Mouse (Mus musculus) liver, embryonic 12.5 days (tissue): Measurements from ENCODE around the gene Cyp19a1. TPM values are rescaled to one million over a fixed set of nuclear protein-coding genes. Genes with fewer than 3 reads are reported as not detected.

Source experiments
- ATAC-seq: fragments of 200-750 bp; cut with Nextera tagmentation; 2 replicates; pipeline ENCODE4 v1.8.0; 2017; ENCODE audit warnings: moderate number of reproducible peaks, mild to moderate bottlenecking, moderate library complexity
- H3K27ac ChIP-seq: fragments of 300-500 bp; sonication (generic); 2 replicates; pipeline ENCODE4 v1.5.1; 2016; ENCODE audit warnings: mild to moderate bottlenecking
- H3K27me3 ChIP-seq: fragments of 300-500 bp; sonication (generic); replicated peaks from 2 replicates; pipeline ENCODE4 v1.6.1; 2016; ENCODE audit warnings: mild to moderate bottlenecking, moderate library complexity
- H3K36me3 ChIP-seq: fragments of 300-500 bp; sonication (generic); 2 replicates; pipeline ENCODE4 v1.6.1; 2016; ENCODE audit warnings: mild to moderate bottlenecking, moderate library complexity
- H3K4me1 ChIP-seq: fragments of 300-500 bp; sonication (generic); 2 replicates; pipeline ENCODE4 v1.6.1; 2016
- H3K4me2 ChIP-seq: fragments of 300-500 bp; sonication (generic); 2 replicates; pipeline ENCODE4 v1.6.1; 2016; ENCODE audit warnings: mild to moderate bottlenecking, moderate library complexity
- H3K4me3 ChIP-seq: fragments of 300-500 bp; sonication (generic); 2 replicates; pipeline ENCODE4 v1.5.1; 2016; ENCODE audit warnings: mild to moderate bottlenecking, moderate library complexity
- H3K9ac ChIP-seq: fragments of 300-500 bp; sonication (generic); 2 replicates; pipeline ENCODE4 v1.6.1; 2016; ENCODE audit warnings: mild to moderate bottlenecking, moderate library complexity
- H3K9me3 ChIP-seq: fragments of 300-500 bp; sonication (generic); replicated peaks from 2 replicates; pipeline ENCODE4 v1.6.1; 2016; ENCODE audit warnings: mild to moderate bottlenecking, moderate library complexity
- WGBS: fragments of 180-500 bp; shearing (Covaris S2); methylation state at CpG from one replicate; pipeline ENCODE4 v1.1.7; 2016; ENCODE audit not compliant: insufficient replicate concordance; 5-methylcytosine and 5-hydroxymethylcytosine counted together
- polyA plus RNA-seq: library from polyadenylated mRNA; unstranded; fragments of >200 nt; fragmentation: Nextera tagmentation; extraction: Ambion mirVana; gene quantifications from 2 replicates; pipeline ENCODE4 v1.2.1, GENCODE M21; 2016

The Cyp19a1 gene
- polyA plus RNA-seq, 1 experiment from 2014 or later, result not detected

- Histone ChIP-seq H3K4me2 (no peak overlapping the region), H3K27me3 (no peaks in the 10 kb centered on the region), H3K9ac (no peak overlapping the region), H3K27ac (no peak overlapping the region), H3K4me1 (no peaks in the 10 kb centered on the region), H3K9me3 (no peaks in the 10 kb centered on the region; the same call in 1 of the 2 replicates), H3K36me3 (no peaks in the 10 kb centered on the region), H3K4me3 (no peak overlapping the region)
- WGBS, result 58% methylated on average over 5 of the region's 5 CpGs
- no peak for ATAC-seq
Measured at GRCm38 (mm10) chr9:54163117-54163516, 104.8 kb downstream of the Cyp19a1 start.

- H3K4me2 ChIP-seq, result no peak overlapping the region
- no peaks in the 10 kb centered on the region for H3K36me3 ChIP-seq
- H3K4me1 ChIP-seq, result no peaks in the 10 kb centered on the region
- no peak for ATAC-seq
- H3K27ac ChIP-seq, result no peak overlapping the region
- 63% methylated on average over 5 of the region's 5 CpGs for WGBS
- no peak overlapping the region for H3K4me3 ChIP-seq
- H3K9me3 ChIP-seq, result no peaks in the 10 kb centered on the region
- no peaks in the 10 kb centered on the region for H3K27me3 ChIP-seq
- H3K9ac ChIP-seq, result no peak overlapping the region
Measured at GRCm38 (mm10) chr9:54153679-54154078, 114.2 kb downstream of the Cyp19a1 start.

- H3K9me3 ChIP-seq, result no peaks in the 10 kb centered on the region
- WGBS, result 47% methylated on average over 1 of the region's 1 CpGs
- no peaks in the 10 kb centered on the region for H3K27me3 ChIP-seq
- H3K27ac ChIP-seq, result no peak overlapping the region
- H3K36me3 ChIP-seq, result no peaks in the 10 kb centered on the region
- no peak overlapping the region for H3K4me3 ChIP-seq
- no peak overlapping the region for H3K4me2 ChIP-seq
- no peaks in the 10 kb centered on the region for H3K4me1 ChIP-seq
- no peak for ATAC-seq
- no peak overlapping the region for H3K9ac ChIP-seq
Measured at GRCm38 (mm10) chr9:54139191-54139590, 128.7 kb downstream of the Cyp19a1 start.

Other genes with a start within 250 kb of the Cyp19a1 start
- gene Tnfaip8l3, start 199.7 kb downstream of the Cyp19a1 start, polyA plus RNA-seq, result 0.05 and 0.07 TPM in 2 replicates
- 0.04 TPM in 1 of 2 replicates, not detected in the other for gene Gldn, start 18.4 kb upstream of the Cyp19a1 start, polyA plus RNA-seq
- 1.9 and 2.0 TPM in 2 replicates for gene Dmxl2, start 233.5 kb upstream of the Cyp19a1 start, polyA plus RNA-seq